Mouse (Mus musculus) spleen, adult 12 weeks (tissue): ENCODE measurements around the gene Olfr1451.
"Not testable (repeated sequence)": the region's sequence is repeated elsewhere in the genome, so short reads cannot be mapped to it uniquely, and the experiment has no call there.

Source experiments
- DNase-seq: peaks from one replicate; pipeline ENCODE4 v3.0.0; 2022; ENCODE audit warnings: low spot score

Olfr1451 gene

DNA sequence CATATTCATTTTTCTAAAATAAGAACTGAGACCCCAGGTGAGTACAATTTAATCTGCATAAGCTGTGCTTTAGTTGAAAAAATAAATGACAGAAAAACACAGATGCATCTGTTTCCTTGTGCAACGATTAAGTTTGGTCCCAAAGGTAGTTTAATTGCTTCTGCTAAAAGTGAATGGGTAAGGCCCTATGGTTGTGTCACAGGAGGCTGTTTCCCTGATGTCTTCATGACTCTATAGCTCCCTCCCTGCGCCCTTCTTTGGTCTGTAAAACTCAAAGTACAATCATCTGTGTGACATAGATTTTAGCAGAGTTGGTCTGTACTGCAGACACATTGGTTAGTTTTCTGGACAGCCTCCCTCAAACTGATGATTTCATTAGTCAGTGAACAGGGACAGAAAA, at the start of gene Olfr1451:
Gene Olfr1451, plus strand, starts transcription at position 301 of the 400 bp plus-strand sequence.
- DNase-seq = no peak

DNA sequence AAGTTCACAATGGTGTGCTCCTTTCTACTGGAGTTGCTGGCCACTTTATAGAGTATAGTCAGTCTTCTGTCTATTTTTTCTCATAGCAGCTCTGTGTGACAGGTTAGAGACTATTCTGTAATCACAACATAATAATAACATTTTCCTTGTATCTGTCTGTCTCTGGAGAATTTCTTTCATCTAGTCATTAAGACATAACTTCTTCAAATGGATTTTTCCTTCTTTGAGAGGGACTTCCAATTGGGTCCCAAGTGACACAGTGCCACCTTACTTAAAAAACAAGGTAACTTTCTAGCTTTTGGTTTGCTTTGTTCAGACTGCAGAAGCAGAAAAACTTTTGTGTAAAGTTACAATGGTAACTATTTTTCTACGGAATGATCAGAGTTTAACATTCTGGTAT, 44.9 kb upstream of the Olfr1451 start, which contains the start of gene Olfr1450:
Gene Olfr1450, plus strand, starts transcription at position 301 of the 400 bp plus-strand sequence.
- DNase-seq = no peak

DNA sequence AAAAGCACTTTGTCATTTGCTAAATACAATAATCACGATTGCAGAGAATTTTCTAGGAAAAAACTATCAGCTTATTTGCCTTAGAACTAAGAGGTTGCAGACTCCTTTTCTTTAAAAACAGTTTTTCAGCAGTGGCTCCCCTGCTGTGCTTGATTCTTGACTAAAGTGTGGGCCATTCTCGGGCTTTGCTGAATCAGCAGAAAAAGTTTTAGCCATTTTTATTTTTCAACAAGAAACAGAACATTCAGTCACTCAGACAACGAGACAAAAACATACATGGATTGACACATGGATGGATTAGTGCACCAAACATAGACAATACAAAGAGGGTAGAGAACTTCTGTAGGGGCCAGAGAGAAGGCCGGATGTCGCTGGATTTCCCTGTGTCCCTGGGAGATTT, 24.7 kb upstream of the Olfr1451 start:
- DNase-seq = not testable (repeated sequence)

DNA sequence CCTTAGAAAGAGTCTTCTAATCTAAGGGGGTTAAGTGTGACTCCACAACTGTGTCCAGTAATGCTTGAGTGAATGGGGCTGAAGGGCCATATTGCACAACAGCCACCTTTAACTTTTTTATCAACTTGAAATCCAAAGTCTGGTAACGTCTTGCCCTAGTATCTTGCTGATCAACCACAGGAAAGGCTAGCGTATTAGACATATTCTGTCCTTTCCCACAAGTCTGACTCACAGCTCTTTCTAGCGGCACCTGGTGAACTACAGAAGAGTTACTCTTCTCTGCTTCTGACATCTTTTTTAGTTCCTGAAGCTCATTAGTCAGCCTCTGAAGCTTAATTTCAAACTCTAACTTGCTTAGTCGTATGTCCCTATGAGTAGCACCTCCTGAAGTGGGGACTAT, 2.5 kb upstream of the Olfr1451 start:
- not testable (repeated sequence) for DNase-seq

DNA sequence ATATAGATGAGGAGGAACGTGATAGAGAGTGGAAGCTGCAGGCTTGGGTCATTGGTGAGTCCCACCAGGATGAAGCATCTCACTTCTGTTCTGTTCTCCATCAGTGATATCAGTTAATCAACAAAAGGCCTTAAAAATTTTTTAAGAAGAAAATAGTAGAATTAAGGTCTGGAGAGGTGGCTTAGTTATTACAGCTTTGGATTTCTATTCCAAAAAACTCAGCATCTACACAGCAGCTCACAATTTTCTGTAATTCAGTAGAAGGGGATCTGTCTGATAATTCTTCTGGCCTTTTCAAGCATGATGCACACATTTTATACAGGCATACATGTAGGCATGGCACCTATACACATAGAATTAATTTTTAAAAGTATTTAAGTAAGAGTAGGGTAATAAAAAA, 33.4 kb downstream of the Olfr1451 start, which contains the start of gene Olfr1453:
Gene Olfr1453, minus strand, starts transcription at position 101 of the 400 bp plus-strand sequence.
- no peak for DNase-seq
